ENCODE assay signal across 9 mouse cellular contexts in the genomic region with DNA sequence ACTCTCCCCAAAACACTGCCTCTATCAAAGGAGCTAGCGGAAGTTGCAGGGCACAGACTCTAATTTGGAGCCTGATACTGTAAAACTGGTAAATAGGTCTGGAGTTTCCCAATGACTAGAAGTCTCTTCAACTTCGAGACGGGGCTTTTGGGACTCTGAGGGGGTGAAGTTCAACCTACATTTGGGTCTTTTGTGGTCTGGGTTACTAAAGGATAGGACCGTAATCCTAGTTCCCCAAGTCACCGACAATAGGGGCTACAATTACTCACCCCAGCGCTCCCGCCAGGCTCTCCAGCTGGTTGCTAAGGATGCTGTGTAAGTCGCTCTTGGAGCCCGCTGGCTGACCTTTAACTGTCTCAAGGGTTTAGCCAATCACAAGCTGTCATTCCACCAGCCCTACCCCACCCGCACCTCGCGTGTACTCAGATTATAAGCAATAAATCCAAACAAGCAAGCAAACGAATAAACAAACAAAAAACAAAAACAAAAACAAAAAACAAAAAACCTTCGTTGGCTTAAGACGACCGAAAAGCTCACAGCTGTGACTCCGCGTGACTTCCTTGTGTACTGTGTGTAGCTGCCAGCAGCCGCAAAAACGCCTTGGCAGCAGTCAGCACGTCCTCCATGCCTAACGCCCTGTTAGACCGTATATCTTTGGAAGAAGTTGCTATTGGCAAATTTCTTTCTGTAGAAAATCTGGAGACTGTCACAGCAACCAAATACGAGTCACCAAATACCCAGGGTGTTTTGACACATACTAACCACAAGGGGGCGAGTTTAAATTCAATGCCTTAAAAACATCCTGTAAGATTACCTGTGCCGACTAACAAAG. TPM values are rescaled to one million over a fixed set of nuclear protein-coding genes. Genes with fewer than 3 reads are reported as not detected.
A peak's percentile ranks its signal among the peaks of the same experiment; 100 is the strongest.
DNase-seq lines count a peak whose midpoint lies in the region; ATAC-seq and TF ChIP-seq lines count a peak whose summit lies in the region.
"Had no signal": no experiment of that assay in that cellular context is flagged by ENCODE, and none has a peak within 500 bp of the region (broad histone marks: within the 10 kb centered on the region; RNA-seq: fewer than 3 reads in every experiment).

A gene (minus strand): TSS at position 342 of the 832 bp plus-strand sequence.

- ATAC-seq in activated CD4-positive, CD25-positive, alpha-beta regulatory T cell, adult 4 months: peak; percentile 47
- ATAC-seq in erythroid progenitor cell, adult 5-6 weeks (replicated peaks; ENCODE audit: low FRiP score, poor library complexity, severe bottlenecking): peak; percentile 61; the same call in 1 of the 2 replicates
- peak; percentile 89 for ATAC-seq in heart, postnatal 0 days (ENCODE audit: insufficient read depth, low read depth)

- no peaks in the 10 kb centered on the region for H3K27me3 ChIP-seq in CH12.LX (replicated peaks)
- no peaks in the 10 kb centered on the region for H3K27me3 ChIP-seq in heart, postnatal 0 days (ENCODE audit: control insufficient read depth, insufficient read depth, low read length)

- no peak for TF ChIP-seq EP300 in CH12.LX (IDR thresholded peaks at IDR 0.05; ENCODE audit: low read length)
- no peak for TF ChIP-seq EP300 in heart, postnatal 0 days (IDR thresholded peaks at IDR 0.05; ENCODE audit: low read depth)

- H3K9ac ChIP-seq in CH12.LX (ENCODE audit: insufficient read depth, low read depth): 0 out of 2 replicates have a peak within 1 kb of the TSS, but pooled peaks have one; percentile 6
- H3K9ac ChIP-seq in heart, postnatal 0 days (replicated peaks; ENCODE audit: low read depth, low read length): peak within 1 kb of the TSS; percentile 51

- H3K4me1 ChIP-seq in CH12.LX (ENCODE audit: control insufficient read depth in 1 of 2, insufficient read depth in 2 of 2): peaks cover 0 to 2% of the 10 kb centered on the region in 2 experiments; a peak in 1 of 4 replicates
- H3K4me1 ChIP-seq in heart, postnatal 0 days (ENCODE audit: control insufficient read depth, insufficient read depth): no peaks in the 10 kb centered on the region

- H3K4me2 ChIP-seq in CH12.LX (ENCODE audit: insufficient read depth, low read depth, poor library complexity, severe bottlenecking): peak within 1 kb of the TSS; percentile 92
- H3K4me2 ChIP-seq in heart, postnatal 0 days (ENCODE audit: low read depth, low read length): peak within 1 kb of the TSS; percentile 67

- TF ChIP-seq CTCF in CH12.LX (conservative IDR thresholded peaks at IDR 0.05 in 1 of 2, IDR thresholded peaks at IDR 0.05 in 1 of 2; ENCODE audit: low read depth in 2 of 2, low read length in 2 of 2): peak; percentile 66 to 70
- peak; percentile 58 for TF ChIP-seq CTCF in heart, postnatal 0 days (IDR thresholded peaks at IDR 0.05; ENCODE audit: low read depth)

- 13% methylated on average over 26 of the region's 26 CpGs for WGBS in heart, postnatal 0 days

- H3K79me2 ChIP-seq in CH12.LX (replicated peaks; ENCODE audit: control insufficient read depth, extremely low read depth, insufficient read depth, poor library complexity, severe bottlenecking): no peaks in the 10 kb centered on the region

- H3K36me3 ChIP-seq in CH12.LX (replicated peaks in 1 of 2; ENCODE audit: control insufficient read depth in 1 of 2, insufficient read depth in 1 of 2, low read length in 1 of 2): no peaks in the 10 kb centered on the region
- H3K36me3 ChIP-seq in heart, postnatal 0 days (replicated peaks; ENCODE audit: control insufficient read depth, insufficient read depth, low read length): no peaks in the 10 kb centered on the region

- TF ChIP-seq RAD21 in CH12.LX (IDR thresholded peaks at IDR 0.05; ENCODE audit: low read depth, low read length): peak; percentile 4

- DNase-seq in CH12.LX (ENCODE audit: extremely low read depth): peak; percentile 30
- peak; percentile 69 for DNase-seq in heart, postnatal 0 days (ENCODE audit: low spot score)
- peak; percentile 57 for DNase-seq in kidney, postnatal 10 days
- peak; percentile 59 for DNase-seq in lung, postnatal 36 days
- peak; percentile 73 for DNase-seq in skeletal muscle tissue, adult 2 months (ENCODE audit: low read depth, low spot score)
- DNase-seq in spleen, adult 12 weeks (ENCODE audit: low spot score): no peak

- no peak within 1 kb of the TSS for H3K27ac ChIP-seq in CH12.LX (ENCODE audit: insufficient read depth, low read depth)
- peak within 1 kb of the TSS; percentile 49 for H3K27ac ChIP-seq in heart, postnatal 0 days (ENCODE audit: low read depth)

- peak within 1 kb of the TSS in 1 of 3 experiments; percentile 25 for H3K4me3 ChIP-seq in CH12.LX (replicated peaks in 1 of 3; ENCODE audit: low read depth in 2 of 3, low read length in 2 of 3, poor library complexity in 1 of 3)
- peak within 1 kb of the TSS; percentile 49 for H3K4me3 ChIP-seq in heart, postnatal 0 days (ENCODE audit: low read depth, low read length)

- H3K9me3 ChIP-seq in CH12.LX (replicated peaks; ENCODE audit: low read length): no peaks in the 10 kb centered on the region
- no peaks in the 10 kb centered on the region for H3K9me3 ChIP-seq in heart, postnatal 0 days (replicated peaks; ENCODE audit: control insufficient read depth, low read length)

- in situ Hi-C loops in CH12.LX (cut with MboI; ENCODE audit: low pct_ligation_motif_present, low pct_unique_long_range_greater_than_20kb, low sequenced_read_pairs): no loop called here

- dilution Hi-C loops in CH12.LX (cut with MboI; ENCODE audit: extremely low pct_ligation_motif_present, extremely low pct_unique_long_range_greater_than_20kb, low sequenced_read_pairs): no loop called here

- TF ChIP-seq POLR2A in CH12.LX (IDR thresholded peaks at IDR 0.05; ENCODE audit: low read depth, low read length): no peak

TF ChIP-seq in CH12.LX, 34 proteins besides CTCF, POLR2A, EP300 and RAD21:
- TF ChIP-seq SMC3 (IDR thresholded peaks at IDR 0.05; ENCODE audit: low read depth, low read length) (peak; percentile 48), ZNF384 (IDR thresholded peaks at IDR 0.05; ENCODE audit: low read depth, low read length) (no peak), MAFK (IDR thresholded peaks at IDR 0.05; ENCODE audit: insufficient replicate concordance, low read length) (no peak)

RNA-seq across cellular contexts. Expression of the gene that starts here (rescaled TPM):
- total RNA-seq in CH12.LX (2012; rRNA removed) (not detected in 2 replicates), CH12.LX (2014; rRNA removed) (not detected in 2 replicates)
- polyA plus RNA-seq in CH12.LX (2012; ENCODE audit: insufficient read length, low read depth): 0.16 TPM in 1 of 2 replicates, not detected in the other
- not detected for polyA plus RNA-seq in activated CD4-positive, CD25-positive, alpha-beta regulatory T cell, adult 4 months (2017; shearing (Covaris generic))
- not detected in 2 replicates for total RNA-seq in erythroid progenitor cell, adult 5-6 weeks (2015; ENCODE audit: low replicate concordance)
- not detected in 2 replicates for total RNA-seq in erythroid progenitor cell, adult 5-6 weeks (2017; ENCODE audit: low replicate concordance)
- not detected in 2 replicates for total RNA-seq in heart, postnatal 0 days (2014; rRNA removed; ENCODE audit: low replicate concordance)
- 0.18 and 0.23 TPM in 2 replicates for polyA plus RNA-seq in heart, postnatal 0 days (2015; fragmentation: Nextera tagmentation; extraction: Ambion mirVana)
- polyA plus RNA-seq: large intestine, adult 2 months had no signal

Comparison
In these comparisons a context has a peak if more than half of its experiments do, and no peak if none do; other contexts are left out.
1. Peak in DNase-seq, H3K9ac ChIP-seq and H3K4me2 ChIP-seq in CH12.LX; RNA of the gene not detected or under 1 TPM.
2. Peak in ATAC-seq in activated CD4-positive, CD25-positive, alpha-beta regulatory T cell, adult 4 months; RNA of the gene not detected or under 1 TPM.
3. Peak in ATAC-seq in erythroid progenitor cell, adult 5-6 weeks; RNA of the gene not detected or under 1 TPM.
4. Peak in DNase-seq, ATAC-seq, H3K4me3 ChIP-seq, H3K27ac ChIP-seq, H3K9ac ChIP-seq and H3K4me2 ChIP-seq in heart, postnatal 0 days; RNA of the gene not detected or under 1 TPM.